Mouse (Mus musculus) frontal cortex, postnatal 25 days (tissue): ENCODE measurements around the gene Ccnt1.
"Not testable (repeated sequence)": the region's sequence is repeated elsewhere in the genome, so short reads cannot be mapped to it uniquely, and the experiment has no call there.

Experiments used
- DNase-seq, 2 experiments: peaks; one replicate each; pipeline ENCODE4 v3.0.0; 2022; ENCODE audit warnings: low spot score in 2 of 2

Gene Ccnt1

GRCm38 (mm10) chr15:98545151-98545550 is 25.6 kb downstream of the Ccnt1 start:
- no peak for DNase-seq

GRCm38 (mm10) chr15:98543341-98543740 is 27.4 kb downstream of the Ccnt1 start:
- no peak for DNase-seq

- no peak for DNase-seq
These were observed 29.7 kb downstream of the Ccnt1 start for GRCm38 (mm10) chr15:98541064-98541463.

GRCm38 (mm10) chr15:98537923-98538322 is 32.8 kb downstream of the Ccnt1 start:
- DNase-seq, result no peak

GRCm38 (mm10) chr15:98536828-98537510 is 33.8 kb downstream of the Ccnt1 start:
- DNase-seq, result no peak

- DNase-seq, result no peak
These were observed 34.8 kb downstream of the Ccnt1 start for GRCm38 (mm10) chr15:98535921-98536320.

- peak; percentile 93 to 97 for DNase-seq
These were observed 36.7 kb downstream of the Ccnt1 start, which contains the start of gene Kansl2 for GRCm38 (mm10) chr15:98533881-98534627. TSS of gene Kansl2 (minus strand) at chr15:98534264.

GRCm38 (mm10) chr15:98533035-98533531 is 37.6 kb downstream of the Ccnt1 start:
- DNase-seq, result no peak

GRCm38 (mm10) chr15:98532281-98532680 is 38.4 kb downstream of the Ccnt1 start:
- no peak for DNase-seq

- DNase-seq, result no peak
These were observed 42.6 kb downstream of the Ccnt1 start for GRCm38 (mm10) chr15:98528066-98528563.

GRCm38 (mm10) chr15:98527056-98527771 is 43.5 kb downstream of the Ccnt1 start:
- no peak for DNase-seq

GRCm38 (mm10) chr15:98526057-98526456 is 44.7 kb downstream of the Ccnt1 start:
- DNase-seq, result no peak

- DNase-seq, result no peak
These were observed 49.5 kb downstream of the Ccnt1 start for GRCm38 (mm10) chr15:98521245-98521644.

- peak; percentile 28 to 33 for DNase-seq
These were observed 53.1 kb downstream of the Ccnt1 start for GRCm38 (mm10) chr15:98517380-98518355.

- not testable (repeated sequence) for DNase-seq
These were observed 55.9 kb downstream of the Ccnt1 start for GRCm38 (mm10) chr15:98514845-98515244.

- no peak for DNase-seq
These were observed 56.6 kb downstream of the Ccnt1 start for GRCm38 (mm10) chr15:98514146-98514545.

- not testable (repeated sequence) for DNase-seq
These were observed 57.0 kb downstream of the Ccnt1 start for GRCm38 (mm10) chr15:98513676-98514075.

GRCm38 (mm10) chr15:98512799-98513321 is 57.9 kb downstream of the Ccnt1 start:
- DNase-seq, result no peak

- DNase-seq, result no peak
These were observed 58.5 kb downstream of the Ccnt1 start for GRCm38 (mm10) chr15:98512232-98512631.

GRCm38 (mm10) chr15:98511386-98511928 is 59.3 kb downstream of the Ccnt1 start:
- no peak for DNase-seq
